Mouse (Mus musculus) heart, postnatal 0 days (tissue): ENCODE results near the gene Nme6.

ENCODE experiments used
- CTCF ChIP-seq: IDR thresholded peaks from 2 replicates; pipeline ENCODE4 v1.5.1; 2016; ENCODE audit warnings: antibody characterized with exemption, control low read depth, low read depth
- EP300 ChIP-seq: IDR thresholded peaks from 2 replicates; pipeline ENCODE4 v1.6.1; 2016; ENCODE audit warnings: antibody characterized with exemption, low read depth

DNA sequence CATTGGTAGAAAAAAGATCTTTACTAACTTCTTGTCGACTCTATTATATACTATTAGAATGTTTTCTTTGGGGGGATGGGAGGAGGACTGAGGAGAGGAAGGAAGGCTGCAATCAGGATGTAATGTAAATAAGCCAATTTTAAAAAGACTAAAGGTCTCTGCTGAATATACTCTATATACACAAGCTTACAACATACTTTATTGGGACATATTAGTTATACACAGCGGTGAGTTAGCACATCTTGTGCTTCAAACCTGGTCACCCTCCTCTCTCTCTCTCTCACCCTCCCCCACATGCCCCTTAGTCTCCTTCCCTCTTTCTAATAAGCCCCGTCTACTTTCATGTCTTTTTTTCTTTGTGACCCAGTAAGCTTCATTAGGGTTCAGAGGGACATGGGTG, 24.7 kb upstream of the Nme6 start:
- TF ChIP-seq CTCF (no peak), EP300 (no peak)
